Mouse (Mus musculus): ENCODE measurements around the gene Lrrc3b.

The Lrrc3b gene

GRCm38 (mm10) chr14:15438485-15439157, at the start of gene Lrrc3b:
Gene Lrrc3b (minus strand): TSS chr14:15438987.
- peak; percentile 90 to 92 for DNase-seq

GRCm38 (mm10) chr14:15477668-15478067, 38.9 kb upstream of the Lrrc3b start:
- no peak for DNase-seq

- peak in 1 of 2 experiments; percentile 70 for DNase-seq
These were observed 697 bp downstream of the Lrrc3b start for GRCm38 (mm10) chr14:15438096-15438484.

- DNase-seq: peak; percentile 78 to 81
These were observed 1.3 kb downstream of the Lrrc3b start for GRCm38 (mm10) chr14:15437501-15437941.

GRCm38 (mm10) chr14:15437046-15437445, 1.7 kb downstream of the Lrrc3b start:
- DNase-seq: peak; percentile 47 to 63

- DNase-seq: peak; percentile 50 to 56
These were observed 2.2 kb downstream of the Lrrc3b start for GRCm38 (mm10) chr14:15436586-15436985.

GRCm38 (mm10) chr14:15432396-15432795, 6.4 kb downstream of the Lrrc3b start:
- peak in 1 of 2 experiments; percentile 31 for DNase-seq

GRCm38 (mm10) chr14:15421624-15422023, 17.2 kb downstream of the Lrrc3b start:
- no peak for DNase-seq

- peak; percentile 67 to 69 for DNase-seq
These were observed 27.9 kb downstream of the Lrrc3b start for GRCm38 (mm10) chr14:15410686-15411534.

GRCm38 (mm10) chr14:15385536-15385935, 53.3 kb downstream of the Lrrc3b start:
- no peak for DNase-seq

- DNase-seq: no peak
These were observed 53.8 kb downstream of the Lrrc3b start for GRCm38 (mm10) chr14:15384972-15385371.

GRCm38 (mm10) chr14:15384532-15384931, 54.3 kb downstream of the Lrrc3b start:
- DNase-seq: no peak

GRCm38 (mm10) chr14:15383133-15383532, 55.7 kb downstream of the Lrrc3b start:
- no peak for DNase-seq

GRCm38 (mm10) chr14:15377368-15377767, 61.4 kb downstream of the Lrrc3b start:
- no peak for DNase-seq

- DNase-seq: no peak
These were observed 62.0 kb downstream of the Lrrc3b start for GRCm38 (mm10) chr14:15376786-15377185.

GRCm38 (mm10) chr14:15374271-15374670, 64.5 kb downstream of the Lrrc3b start:
- no peak for DNase-seq

- peak; percentile 37 to 54 for DNase-seq
These were observed 65.8 kb downstream of the Lrrc3b start for GRCm38 (mm10) chr14:15372985-15373384.

GRCm38 (mm10) chr14:15365045-15365444, 73.7 kb downstream of the Lrrc3b start:
- DNase-seq: peak; percentile 45 to 47

GRCm38 (mm10) chr14:15359893-15360292, 78.9 kb downstream of the Lrrc3b start:
- DNase-seq: peak; percentile 58 to 72

- DNase-seq: no peak
These were observed 79.7 kb downstream of the Lrrc3b start for GRCm38 (mm10) chr14:15359134-15359533.

GRCm38 (mm10) chr14:15355512-15355911, 83.3 kb downstream of the Lrrc3b start:
- DNase-seq: peak; percentile 87 to 92

GRCm38 (mm10) chr14:15354299-15354698, 84.5 kb downstream of the Lrrc3b start:
- DNase-seq: no peak

GRCm38 (mm10) chr14:15333130-15333529, 105.7 kb downstream of the Lrrc3b start:
- no peak for DNase-seq

- no peak for DNase-seq
These were observed 107.4 kb downstream of the Lrrc3b start for GRCm38 (mm10) chr14:15331370-15331769.
